Mouse (Mus musculus) intestine, embryonic 14.5 days (tissue): ENCODE measurements around the gene Sar1b. TPM values are rescaled to one million over a fixed set of nuclear protein-coding genes. Genes with fewer than 3 reads are reported as not detected.

ENCODE experiments used
- ATAC-seq: fragments of 200-750 bp; cut with Nextera tagmentation; replicated peaks from 2 replicates; pipeline ENCODE4 v1.8.0; 2017; ENCODE audit warnings: low read depth, moderate number of reproducible peaks, moderate TSS enrichment, moderate library complexity; ENCODE audit not compliant: low FRiP score, low TSS enrichment
- DNase-seq: peaks from one replicate; pipeline ENCODE4 v3.0.0-alpha.2; 2018; ENCODE audit warnings: low spot score
- H3K27ac ChIP-seq: fragments of 300-500 bp; sonication (generic); 2 replicates; pipeline ENCODE4 v1.5.1; 2014; ENCODE audit warnings: low read depth, mild to moderate bottlenecking, control low read depth
- H3K27me3 ChIP-seq: fragments of 300-500 bp; sonication (generic); replicated peaks from 2 replicates; pipeline ENCODE4 v1.6.1; 2014; ENCODE audit warnings: low read length, control low read depth; ENCODE audit not compliant: control insufficient read depth, insufficient read depth
- H3K36me3 ChIP-seq: fragments of 300-500 bp; sonication (generic); 2 replicates; pipeline ENCODE4 v1.6.1; 2014; ENCODE audit warnings: low read length, control low read depth; ENCODE audit not compliant: control insufficient read depth, insufficient read depth
- H3K4me1 ChIP-seq: fragments of 300-500 bp; sonication (generic); replicated peaks from 2 replicates; pipeline ENCODE4 v1.6.1; 2014; ENCODE audit warnings: low read length, control low read depth, mixed read lengths; ENCODE audit not compliant: control insufficient read depth, insufficient read depth
- H3K4me2 ChIP-seq: fragments of 300-500 bp; sonication (generic); 2 replicates; pipeline ENCODE4 v1.6.1; 2014; ENCODE audit warnings: low read length
- H3K4me3 ChIP-seq: fragments of 300-500 bp; sonication (generic); 2 replicates; pipeline ENCODE4 v1.5.1; 2014; ENCODE audit warnings: low read depth, low read length, control low read depth, mixed read lengths
- H3K9ac ChIP-seq: fragments of 300-500 bp; sonication (generic); 2 replicates; pipeline ENCODE4 v1.6.1; 2014; ENCODE audit warnings: mild to moderate bottlenecking, low read length
- H3K9me3 ChIP-seq: fragments of 300-500 bp; sonication (generic); 2 replicates; pipeline ENCODE4 v1.6.1; 2016; ENCODE audit warnings: low read length, control low read depth; ENCODE audit not compliant: control insufficient read depth
- WGBS: fragments of 180-500 bp; shearing (Covaris S2); extraction: QIAGEN DNeasy Blood & Tissue Kit; methylation state at CpG from one replicate; pipeline ENCODE4 v1.1.7; 2014; 5-methylcytosine and 5-hydroxymethylcytosine counted together
- polyA plus RNA-seq: library from polyadenylated mRNA; unstranded; fragments of >200 nt; fragmentation: Nextera tagmentation; extraction: Ambion mirVana; gene quantifications from 2 replicates; pipeline ENCODE4 v1.2.1, GENCODE M21; 2014

Gene Sar1b
- polyA plus RNA-seq, 1 experiment from 2014 or later: 123 TPM

- Histone ChIP-seq H3K4me1 (no peaks in the 10 kb centered on the region), H3K27me3 (no peaks in the 10 kb centered on the region), H3K27ac (no peak overlapping the region), H3K36me3 (peaks cover 29% of the 10 kb centered on the region), H3K4me2 (no peak overlapping the region), H3K4me3 (no peak overlapping the region), H3K9me3 (no peaks in the 10 kb centered on the region), H3K9ac (no peak overlapping the region)
- no peak for DNase-seq
- no peak for ATAC-seq
- WGBS: 89% methylated on average over 19 of the region's 19 CpGs
Measured at GRCm38 (mm10) chr11:51824867-51825424, 61.5 kb downstream of the Sar1b start.

DNA sequence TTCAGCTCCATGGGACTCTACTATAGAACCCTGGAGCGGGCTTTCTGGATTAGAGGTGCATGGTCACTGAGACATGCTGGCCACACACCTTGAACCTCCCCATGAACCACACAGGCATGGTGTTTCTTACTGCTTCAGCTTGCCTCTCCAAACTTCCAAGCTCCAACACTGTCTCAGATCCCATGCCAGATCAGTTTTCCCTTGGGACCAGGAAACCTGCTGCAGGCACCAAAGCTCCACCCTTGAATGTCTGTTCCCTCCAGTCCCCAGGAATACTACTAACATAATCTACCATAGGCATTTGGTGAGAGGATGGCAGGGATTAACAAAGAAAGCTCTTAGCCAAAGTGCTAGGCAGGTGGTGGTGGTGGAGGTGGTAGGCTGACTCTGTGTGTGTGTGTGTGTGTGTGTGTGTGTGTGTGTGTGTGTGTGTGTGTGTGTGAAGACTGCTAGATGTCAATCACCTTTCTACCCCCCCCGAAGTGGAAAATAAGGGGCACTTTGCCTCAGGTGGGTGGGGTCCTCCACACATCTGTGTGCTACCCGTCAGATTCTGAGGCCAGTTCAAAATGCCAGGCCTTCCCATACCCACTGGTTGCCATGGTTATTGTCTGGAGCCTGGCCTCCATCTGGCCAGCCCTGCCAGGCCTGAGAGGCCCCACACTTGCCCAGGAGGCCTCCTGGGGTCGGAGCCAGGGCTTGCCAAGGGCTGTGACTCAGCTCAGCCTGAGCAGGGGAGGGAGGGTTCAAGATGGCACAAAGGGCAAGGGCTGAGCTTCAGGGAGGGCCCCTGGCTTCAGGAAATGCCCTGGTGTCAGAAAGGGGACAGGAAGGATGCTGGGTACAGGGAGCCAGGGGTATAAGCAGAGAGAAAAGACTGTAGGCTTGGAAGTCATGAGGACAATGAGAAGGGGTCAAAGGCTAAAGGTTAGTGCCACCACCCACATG lies 68.7 kb downstream of the Sar1b start:
- Histone ChIP-seq H3K27ac (no peak overlapping the region), H3K9ac (no peak overlapping the region), H3K4me2 (no peak overlapping the region), H3K4me1 (no peaks in the 10 kb centered on the region), H3K36me3 (peaks cover 23% of the 10 kb centered on the region; the same call in 1 of the 2 replicates), H3K27me3 (no peaks in the 10 kb centered on the region), H3K9me3 (no peaks in the 10 kb centered on the region), H3K4me3 (no peak overlapping the region)
- WGBS: 75% methylated on average over 4 of the region's 4 CpGs
- ATAC-seq (no peak), DNase-seq (no peak)

GRCm38 (mm10) chr11:51832992-51833391 lies 69.5 kb downstream of the Sar1b start:
- H3K27ac ChIP-seq: no peak overlapping the region
- ATAC-seq: no peak
- DNase-seq: no peak
- no peaks in the 10 kb centered on the region for H3K27me3 ChIP-seq
- no peak overlapping the region for H3K4me2 ChIP-seq
- H3K36me3 ChIP-seq: peaks cover 20% of the 10 kb centered on the region; the same call in 1 of the 2 replicates
- no peaks in the 10 kb centered on the region for H3K4me1 ChIP-seq
- no peaks in the 10 kb centered on the region for H3K9me3 ChIP-seq
- no peak overlapping the region for H3K9ac ChIP-seq
- WGBS: 91% methylated on average over 5 of the region's 5 CpGs
- H3K4me3 ChIP-seq: no peak overlapping the region

DNA sequence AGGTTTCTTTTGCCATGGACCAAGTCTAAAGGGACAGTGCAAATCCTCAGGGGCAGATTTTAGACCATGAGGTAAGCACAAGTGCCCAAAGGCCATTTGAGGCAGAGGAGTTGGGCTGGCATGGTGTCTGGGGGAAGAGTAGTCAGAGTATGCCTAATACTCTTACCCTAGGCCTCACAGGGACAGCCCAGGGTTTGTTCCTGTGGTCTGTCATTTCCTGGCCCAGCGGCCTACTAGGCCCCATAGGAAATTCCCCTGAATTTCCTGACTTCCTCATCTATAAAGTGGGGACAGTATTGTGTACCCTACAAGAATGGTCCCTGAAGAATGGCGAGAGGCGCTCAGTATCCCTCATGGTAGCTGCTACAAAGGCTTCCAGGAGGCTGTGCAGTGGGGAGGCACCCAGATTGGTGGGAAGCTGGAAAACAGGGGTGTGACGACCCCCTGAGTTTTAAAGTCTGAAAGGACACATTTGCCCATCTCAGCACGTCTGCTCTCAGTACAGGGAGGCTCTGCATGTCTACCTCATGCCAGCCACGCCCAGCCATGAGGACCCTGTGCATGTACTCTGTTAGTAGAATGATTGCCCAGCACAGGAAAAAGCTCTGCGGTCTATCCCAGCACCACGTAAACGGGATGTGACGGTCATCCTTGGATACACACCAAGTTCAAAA lies 70.0 kb downstream of the Sar1b start:
- Histone ChIP-seq H3K9ac (no peak overlapping the region), H3K4me2 (no peak overlapping the region), H3K4me3 (no peak overlapping the region), H3K27me3 (no peaks in the 10 kb centered on the region), H3K36me3 (peaks cover 20% of the 10 kb centered on the region; the same call in 1 of the 2 replicates), H3K4me1 (no peaks in the 10 kb centered on the region), H3K27ac (no peak overlapping the region), H3K9me3 (no peaks in the 10 kb centered on the region)
- ATAC-seq (no peak), DNase-seq (no peak)
- WGBS: 85% methylated on average over 10 of the region's 10 CpGs

DNA sequence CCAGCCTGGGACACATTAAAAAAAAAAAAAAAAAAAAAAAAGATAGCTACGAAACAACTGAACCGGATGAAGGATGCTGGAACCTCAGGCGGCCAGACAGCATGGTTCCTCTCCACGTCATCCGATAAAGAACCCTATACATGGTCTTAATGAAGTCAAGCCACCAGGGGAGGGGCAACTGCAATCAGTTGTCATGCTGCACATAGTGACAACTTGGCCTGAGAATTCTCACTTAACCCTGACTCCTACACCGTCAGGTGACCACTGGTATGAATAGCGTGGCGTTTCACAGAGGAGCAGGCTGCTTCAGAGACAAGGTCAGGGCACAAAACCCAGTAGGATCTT lies 70.6 kb downstream of the Sar1b start:
- Histone ChIP-seq H3K4me2 (no peak overlapping the region), H3K27ac (no peak overlapping the region), H3K9me3 (no peaks in the 10 kb centered on the region), H3K27me3 (no peaks in the 10 kb centered on the region), H3K9ac (no peak overlapping the region), H3K4me1 (no peaks in the 10 kb centered on the region), H3K4me3 (no peak overlapping the region), H3K36me3 (peaks cover 20% of the 10 kb centered on the region; the same call in 1 of the 2 replicates)
- no peak for DNase-seq
- ATAC-seq: no peak
- WGBS: 95% methylated on average over 8 of the region's 8 CpGs

- ATAC-seq (no peak), DNase-seq (no peak)
- no peaks in the 10 kb centered on the region for H3K27me3 ChIP-seq
- 95% methylated on average over 12 of the region's 12 CpGs for WGBS
- no peak overlapping the region for H3K27ac ChIP-seq
- no peaks in the 10 kb centered on the region for H3K4me1 ChIP-seq
- no peak overlapping the region for H3K4me2 ChIP-seq
- no peak overlapping the region for H3K9ac ChIP-seq
- no peak overlapping the region for H3K4me3 ChIP-seq
- peaks cover 12% of the 10 kb centered on the region; the same call in 1 of the 2 replicates for H3K36me3 ChIP-seq
- H3K9me3 ChIP-seq: no peaks in the 10 kb centered on the region
Measured at GRCm38 (mm10) chr11:51835598-51835997, 72.1 kb downstream of the Sar1b start.

DNA sequence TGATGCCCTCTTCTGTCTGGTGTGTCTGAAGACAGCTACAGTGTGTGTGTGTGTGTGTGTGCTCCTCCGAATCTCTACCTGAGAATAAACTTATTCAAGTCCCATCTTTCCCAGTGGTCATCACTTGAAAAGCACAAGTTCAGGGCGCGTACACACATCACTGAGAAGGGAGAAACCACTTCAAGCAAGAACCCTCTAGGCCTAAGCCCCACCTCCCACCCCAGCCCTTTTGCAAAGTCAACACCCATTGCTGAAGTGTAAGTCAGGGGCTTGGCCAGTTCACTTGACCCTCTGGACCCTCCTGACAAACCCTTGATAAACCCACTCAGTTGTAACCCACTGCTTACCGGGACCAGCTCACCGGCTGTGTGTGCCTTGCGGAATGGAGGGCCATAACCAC lies 73.0 kb downstream of the Sar1b start:
- Histone ChIP-seq H3K9me3 (no peaks in the 10 kb centered on the region), H3K4me3 (no peak overlapping the region), H3K27me3 (no peaks in the 10 kb centered on the region), H3K9ac (no peak overlapping the region), H3K27ac (no peak overlapping the region), H3K36me3 (0 out of 2 replicates have a peak, but pooled peaks cover 6% of the 10 kb centered on the region), H3K4me1 (no peaks in the 10 kb centered on the region), H3K4me2 (no peak overlapping the region)
- ATAC-seq: no peak
- no peak for DNase-seq
- 89% methylated on average over 6 of the region's 6 CpGs for WGBS

DNA sequence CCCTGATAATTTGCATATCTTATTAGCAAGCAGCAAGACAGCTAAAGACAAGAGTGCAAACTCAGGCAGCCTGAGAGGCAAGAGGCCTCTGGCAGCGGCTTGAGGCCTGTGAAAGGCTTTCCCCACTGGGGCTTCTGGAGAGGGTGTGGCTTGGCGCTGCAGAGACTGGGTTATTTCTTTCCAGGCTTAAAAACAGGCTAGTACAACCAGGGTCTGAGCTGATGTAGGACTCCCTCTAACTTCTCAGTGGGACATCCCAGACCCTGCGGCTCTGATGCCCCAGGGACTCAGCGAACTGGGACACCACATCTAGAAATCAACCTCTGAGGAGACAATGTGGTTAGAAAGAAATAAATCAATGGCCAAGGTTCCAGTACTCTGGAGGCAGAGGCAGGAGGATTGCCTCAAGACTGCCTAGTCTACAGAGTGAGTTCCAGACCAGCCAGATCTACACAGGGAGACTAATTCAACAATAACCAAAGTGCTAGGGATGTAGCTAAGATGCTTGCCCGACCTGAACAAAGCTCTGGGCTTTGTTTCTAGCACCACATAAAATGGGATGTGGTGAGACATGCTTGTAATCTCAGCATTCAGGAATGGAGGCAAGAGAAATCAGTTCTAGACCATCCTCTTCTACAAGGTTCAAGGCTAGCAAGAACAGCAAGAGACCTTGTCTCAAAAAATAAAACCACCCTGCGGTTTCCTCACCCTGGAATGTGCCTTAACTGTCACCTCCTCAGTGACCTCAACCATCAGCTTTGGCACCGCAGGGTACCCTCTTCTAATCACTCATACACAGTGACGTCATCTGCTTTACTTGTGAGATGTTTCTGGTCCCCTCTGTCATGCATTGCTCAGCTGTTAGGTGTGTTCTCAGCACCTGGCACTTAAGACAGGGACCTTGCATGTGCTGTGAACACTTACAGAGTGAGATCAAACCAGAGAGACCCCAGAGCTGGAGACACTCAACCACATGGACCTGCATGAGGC lies 74.0 kb downstream of the Sar1b start:
- Histone ChIP-seq H3K4me3 (no peak overlapping the region), H3K36me3 (0 out of 2 replicates have a peak, but pooled peaks cover 6% of the 10 kb centered on the region), H3K27me3 (no peaks in the 10 kb centered on the region), H3K4me2 (no peak overlapping the region), H3K9me3 (no peaks in the 10 kb centered on the region), H3K9ac (no peak overlapping the region), H3K4me1 (no peaks in the 10 kb centered on the region), H3K27ac (no peak overlapping the region)
- ATAC-seq (no peak), DNase-seq (no peak)
- WGBS: 83% methylated on average over 8 of the region's 8 CpGs
